Mouse (Mus musculus): ENCODE data around the gene Polq. TPM values are rescaled to one million over a fixed set of nuclear protein-coding genes. Genes with fewer than 3 reads are reported as not detected.

The Polq gene
- polyA plus RNA-seq (2012) = 3.1 and 7.8 TPM in 2 replicates

DNA sequence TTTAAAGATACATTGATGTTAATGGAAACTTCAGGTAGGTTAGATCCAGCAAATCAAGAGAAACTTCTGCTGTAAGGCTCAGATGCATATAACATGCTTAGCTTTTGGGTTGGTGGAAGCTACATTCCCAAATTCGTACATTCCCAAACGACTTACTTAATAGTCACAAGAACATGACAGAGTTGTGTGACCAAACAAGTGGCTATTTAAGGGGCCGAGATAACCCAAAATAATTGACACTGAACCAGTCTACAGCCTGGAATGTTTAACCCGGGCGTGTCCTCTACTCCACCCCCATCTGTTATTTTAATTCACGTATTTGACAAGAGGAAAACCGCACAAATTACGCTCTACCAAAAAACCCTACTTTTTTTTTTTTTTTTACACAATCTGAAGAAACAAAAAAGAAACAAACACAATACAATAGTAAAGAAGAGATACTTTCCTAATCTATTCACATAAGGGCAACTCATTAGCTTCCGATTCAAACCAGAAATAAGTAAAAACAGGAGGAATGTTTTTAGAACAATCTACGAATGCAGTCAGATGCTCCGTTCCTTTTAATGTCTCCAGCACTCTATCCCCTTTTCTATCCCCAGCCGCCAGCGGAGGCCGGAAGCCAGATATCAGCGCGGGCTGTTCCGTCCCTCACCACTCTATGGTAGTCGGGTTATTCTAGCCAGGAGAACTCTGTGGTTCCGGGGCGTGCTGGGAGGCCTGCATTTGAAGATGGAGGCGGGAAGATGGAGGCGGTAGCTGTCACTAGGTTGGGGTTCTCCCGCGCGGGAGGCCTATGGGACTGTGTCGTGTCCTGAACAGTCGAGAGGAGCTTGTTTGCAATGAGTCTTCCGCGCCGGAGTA, at the start of gene Polq:
Polq (plus strand) TSS at position 726 of the 861 bp plus-strand sequence.
- TF ChIP-seq GATA1 (IDR thresholded peaks at IDR 0.05; ENCODE audit: low read length) = no peak

GRCm38 (mm10) chr16:36963415-36963814, 48.2 kb upstream of the Polq start:
- TF ChIP-seq GATA1 (IDR thresholded peaks at IDR 0.05; ENCODE audit: low read length) = no peak

DNA sequence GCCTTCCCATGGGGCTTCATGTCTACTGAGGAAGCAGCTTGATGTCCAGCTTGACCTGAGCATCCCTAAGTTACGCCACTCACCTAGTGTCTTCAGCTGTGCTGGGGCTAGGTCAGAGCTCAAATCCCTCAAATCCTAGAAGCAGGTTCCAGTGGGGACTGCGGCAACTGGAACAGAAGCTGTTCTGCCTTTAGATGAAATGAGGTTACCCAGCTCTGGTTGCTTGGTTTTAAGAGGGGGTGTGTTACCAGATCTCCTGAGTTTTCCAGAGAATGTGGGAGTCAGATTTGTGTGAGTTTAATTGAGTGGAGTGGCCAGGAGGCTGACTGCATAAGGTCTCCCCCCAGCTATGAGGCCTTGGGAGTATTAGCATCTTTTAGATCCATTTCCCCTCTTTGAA, 32.5 kb upstream of the Polq start:
- TF ChIP-seq GATA1 (IDR thresholded peaks at IDR 0.05; ENCODE audit: low read length) = no peak

DNA sequence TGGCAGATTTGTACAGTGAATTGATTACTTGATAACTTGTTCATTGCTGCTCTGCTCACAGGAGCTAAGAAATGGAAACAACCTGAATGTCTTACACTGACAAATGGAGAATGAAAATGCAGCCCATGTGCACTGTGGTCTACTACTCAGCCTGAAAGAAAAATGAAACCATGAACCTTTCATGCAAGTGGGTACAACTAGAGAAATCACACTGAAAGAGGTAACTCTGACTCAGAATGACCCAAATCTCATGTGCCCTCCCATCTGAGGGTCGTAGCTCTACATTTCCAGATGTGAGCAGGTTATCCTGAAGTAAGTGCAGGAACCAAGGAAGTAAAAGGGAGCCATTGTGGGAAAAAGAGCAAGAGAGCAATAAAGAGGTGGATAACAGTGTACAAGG, 27.8 kb upstream of the Polq start:
- TF ChIP-seq GATA1 (IDR thresholded peaks at IDR 0.05; ENCODE audit: low read length) = no peak

- TF ChIP-seq GATA1 (IDR thresholded peaks at IDR 0.05; ENCODE audit: low read length) = no peak
These were observed 25.9 kb upstream of the Polq start for GRCm38 (mm10) chr16:36985636-36986042.

DNA sequence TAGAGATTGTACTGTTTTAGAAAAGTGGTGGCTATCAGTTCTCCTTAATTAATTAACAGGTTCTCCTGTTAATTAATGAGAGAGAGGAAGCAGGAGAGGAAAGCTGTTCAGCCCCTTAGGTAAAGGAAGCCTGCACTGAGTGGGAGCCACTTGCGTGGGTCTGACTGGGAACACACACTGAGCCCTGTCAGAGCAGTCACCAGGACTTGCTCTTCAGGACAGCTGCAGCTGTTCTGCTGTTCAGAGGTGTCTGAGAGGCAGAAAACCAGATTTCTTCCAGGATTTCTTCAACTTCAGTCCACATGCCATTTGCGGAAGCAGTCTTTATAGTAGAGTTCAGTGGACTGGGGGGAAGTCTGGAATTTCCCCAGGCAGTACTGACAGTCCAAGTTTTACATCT, 24.2 kb upstream of the Polq start:
- TF ChIP-seq GATA1 (IDR thresholded peaks at IDR 0.05; ENCODE audit: low read length) = no peak

- TF ChIP-seq GATA1 (IDR thresholded peaks at IDR 0.05; ENCODE audit: low read length) = no peak
These were observed 23.5 kb upstream of the Polq start for GRCm38 (mm10) chr16:36988066-36988465.

DNA sequence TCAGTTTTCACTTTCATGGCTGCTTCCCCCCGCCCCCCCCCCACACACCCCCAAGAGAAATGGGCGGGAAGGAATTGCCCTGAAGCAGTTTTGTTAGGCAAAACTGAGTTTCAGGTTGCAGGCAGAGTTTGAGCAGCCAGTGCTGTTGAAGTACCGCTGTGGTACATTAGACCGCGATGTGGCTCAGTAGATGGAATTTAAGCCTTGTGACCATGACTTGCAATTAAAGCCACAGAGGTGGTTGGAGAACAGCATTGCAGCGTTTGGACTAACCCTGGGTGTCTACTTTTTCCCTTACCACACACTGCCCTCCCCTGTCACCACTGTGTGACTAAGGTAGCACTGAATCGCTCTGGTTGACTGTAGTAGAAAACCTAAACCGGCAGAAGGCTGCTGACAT, 22.1 kb upstream of the Polq start:
- no peak for TF ChIP-seq GATA1 (IDR thresholded peaks at IDR 0.05; ENCODE audit: low read length)

- TF ChIP-seq GATA1 (IDR thresholded peaks at IDR 0.05; ENCODE audit: low read length) = no peak
These were observed 21.5 kb upstream of the Polq start, which contains the start of gene Fbxo40 for GRCm38 (mm10) chr16:36989999-36990625. TSS of gene Fbxo40 (minus strand) at chr16:36990467.

DNA sequence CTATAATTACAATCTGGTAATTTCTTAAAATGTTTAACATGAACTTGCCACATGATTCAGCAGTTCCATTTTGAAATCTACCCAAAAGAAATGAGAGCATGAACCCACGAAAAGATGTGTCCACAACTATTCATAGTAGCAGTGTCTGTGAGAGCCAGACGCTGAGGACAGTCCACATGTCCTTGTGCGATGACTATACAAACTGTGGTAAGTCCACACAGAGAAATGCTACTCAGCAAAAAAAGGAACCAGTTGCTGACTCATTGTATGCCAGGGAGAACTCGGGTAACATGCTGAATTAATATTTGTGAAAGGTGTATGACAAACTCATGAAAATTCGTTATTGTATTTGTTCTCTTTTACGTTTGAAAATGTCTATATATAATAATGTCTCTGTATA, 13.9 kb upstream of the Polq start:
- no peak for TF ChIP-seq GATA1 (IDR thresholded peaks at IDR 0.05; ENCODE audit: low read length)

GRCm38 (mm10) chr16:36999366-36999972, 12.1 kb upstream of the Polq start:
- no peak for TF ChIP-seq GATA1 (IDR thresholded peaks at IDR 0.05; ENCODE audit: low read length)

DNA sequence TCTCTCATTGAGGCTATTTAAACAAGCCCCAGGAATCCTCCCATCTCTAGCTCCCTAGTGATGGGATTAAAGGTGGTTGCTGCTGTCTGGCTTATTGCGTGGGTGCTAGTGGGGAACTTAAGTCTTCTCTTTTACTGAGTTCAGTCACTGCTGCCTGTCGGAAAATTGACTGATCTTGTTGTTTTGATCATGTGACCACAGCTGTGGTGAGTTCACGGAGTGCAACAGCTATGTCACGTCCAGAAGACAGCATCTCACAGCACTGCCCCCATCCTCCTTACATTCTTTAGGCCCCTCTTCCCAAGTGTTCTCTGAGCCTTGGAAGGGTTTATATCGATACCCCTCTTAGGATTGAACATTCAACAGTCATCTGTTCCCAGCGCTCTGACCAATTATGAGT, 2.3 kb upstream of the Polq start:
- TF ChIP-seq GATA1 (IDR thresholded peaks at IDR 0.05; ENCODE audit: low read length) = no peak

GRCm38 (mm10) chr16:37010370-37010769, 1.2 kb upstream of the Polq start:
- TF ChIP-seq GATA1 (IDR thresholded peaks at IDR 0.05; ENCODE audit: low read length) = no peak

DNA sequence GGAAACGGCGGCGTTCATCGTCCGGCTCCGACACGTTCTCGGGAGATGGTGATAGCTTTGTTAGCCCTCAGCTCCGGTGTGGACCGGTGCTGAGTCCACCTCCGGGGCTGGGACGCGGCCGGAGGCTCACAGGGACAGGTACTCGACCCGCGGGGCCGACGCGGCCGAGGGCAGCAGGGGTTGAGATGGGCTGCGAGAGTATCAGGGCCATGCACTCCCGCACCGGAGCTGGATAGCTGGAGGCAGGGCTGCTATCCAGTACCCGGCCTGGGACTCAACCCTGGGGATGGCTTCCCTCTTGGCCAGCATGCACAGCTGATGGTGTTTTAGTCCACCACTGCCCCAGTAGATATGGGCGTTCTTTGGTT, 320 bp downstream of the Polq start:
- TF ChIP-seq GATA1 (IDR thresholded peaks at IDR 0.05; ENCODE audit: low read length) = no peak

DNA sequence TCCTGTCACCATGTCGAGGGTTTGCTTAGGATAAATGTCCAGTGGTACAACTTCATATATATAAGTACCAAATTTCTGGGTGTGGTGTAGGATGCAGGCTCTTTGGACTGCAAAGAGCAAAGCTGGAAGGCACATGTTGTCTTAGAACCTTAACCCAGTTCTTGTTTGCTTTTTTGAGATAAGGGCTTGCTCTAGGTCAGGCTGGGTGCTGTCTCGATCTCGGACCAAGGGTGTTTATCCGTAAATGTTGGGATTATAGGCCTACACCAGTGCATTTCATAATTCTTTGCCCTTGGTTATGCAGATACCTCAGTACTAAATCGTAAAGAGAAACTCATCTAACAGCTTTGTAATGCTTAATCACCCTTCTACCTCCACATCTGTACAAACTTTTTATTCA, 750 bp downstream of the Polq start:
- no peak for TF ChIP-seq GATA1 (IDR thresholded peaks at IDR 0.05; ENCODE audit: low read length)

DNA sequence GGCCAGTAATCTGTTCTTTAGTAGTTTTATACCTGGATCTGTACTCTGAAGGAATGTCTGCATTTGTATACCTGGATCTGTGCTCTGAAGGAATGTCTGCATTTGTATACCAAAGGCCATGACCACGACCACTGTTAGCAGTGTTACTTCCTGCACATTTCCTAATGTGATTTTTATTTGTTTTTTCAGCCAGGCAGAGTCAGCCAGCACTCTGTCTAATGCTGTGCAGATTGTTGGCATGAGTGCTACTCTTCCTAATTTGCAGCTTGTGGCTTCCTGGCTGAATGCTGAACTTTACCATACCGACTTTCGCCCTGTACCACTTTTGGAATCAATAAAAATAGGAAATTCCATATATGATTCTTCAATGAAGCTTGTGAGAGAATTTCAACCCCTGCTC, 16.0 kb downstream of the Polq start:
- TF ChIP-seq GATA1 (IDR thresholded peaks at IDR 0.05; ENCODE audit: low read length) = no peak
